Comparison of ENCODE assay signal across 14 mouse cellular contexts in the genomic region with DNA sequence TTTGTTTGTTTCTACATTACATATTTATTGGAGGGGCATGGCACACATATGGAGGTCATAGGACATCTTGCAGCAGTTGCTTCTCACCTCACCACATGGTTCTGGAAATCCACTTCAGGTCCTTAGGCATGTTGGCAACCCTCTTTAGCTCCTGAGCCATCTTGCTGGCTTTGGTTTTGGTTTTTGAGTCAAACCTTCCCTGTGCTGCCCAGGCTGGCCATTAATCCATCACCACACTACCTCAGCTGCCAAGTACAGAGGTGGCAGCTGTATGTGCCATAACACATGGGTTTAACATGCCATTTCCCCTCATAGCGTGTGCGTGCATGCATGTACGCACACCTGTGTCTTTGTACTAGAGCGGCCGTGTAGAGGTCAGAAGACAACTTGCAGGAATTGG.
DNase-seq lines count a peak whose midpoint lies in the region.
"Had no signal": no experiment of that assay in that cellular context is flagged by ENCODE, and none has a peak within 500 bp of the region (broad histone marks: within the 10 kb centered on the region; RNA-seq: fewer than 3 reads in every experiment).

No protein-coding gene starts in this region.

- peak; percentile 54 for DNase-seq in fat pad, adult 2 months (ENCODE audit: extremely low read depth, low read depth, low spot score)
- peak; percentile 52 for DNase-seq in gonadal fat pad, adult 2 months (ENCODE audit: low read depth)
- no peak for DNase-seq in thymus, adult 18-20 months
- DNase-seq in right cerebral cortex, postnatal 36 days (ENCODE audit: low spot score in 2 of 2), result no peak
- DNase-seq: adrenal gland, adult 2 months; adrenal gland, adult 8-10 months; adrenal gland, postnatal 10 days; adrenal gland, postnatal 14 days; adrenal gland, postnatal 25 days; adrenal gland, postnatal 36 days; B cell, adult 2 months; cerebellum, adult 11 months; cerebellum, adult 11-12 months; cerebellum, adult 18-20 months had no signal

Comparison
In these comparisons a context has a peak if more than half of its experiments do, and no peak if none do; other contexts are left out.
1. DNase-seq: peak in fat pad, adult 2 months (single experiment) and gonadal fat pad, adult 2 months (single experiment); none in thymus, adult 18-20 months (0 of 2) and right cerebral cortex, postnatal 36 days (0 of 2).